Mouse (Mus musculus) olfactory bulb, adult 2 months (tissue): ENCODE results near the gene Snip1.

Experiments
- CTCF ChIP-seq: fragments of 200-500 bp; IDR thresholded peaks from 2 replicates; pipeline ENCODE4 v1.5.1; 2012; ENCODE audit warnings: low read depth, mild to moderate bottlenecking, low read length, moderate library complexity; ENCODE audit not compliant: insufficient read depth
- POLR2A ChIP-seq: fragments of 200-500 bp; IDR thresholded peaks from 2 replicates; pipeline ENCODE4 v1.6.1; 2012; ENCODE audit warnings: mild to moderate bottlenecking, low read depth, low read length, moderate library complexity; ENCODE audit not compliant: insufficient read depth

DNA sequence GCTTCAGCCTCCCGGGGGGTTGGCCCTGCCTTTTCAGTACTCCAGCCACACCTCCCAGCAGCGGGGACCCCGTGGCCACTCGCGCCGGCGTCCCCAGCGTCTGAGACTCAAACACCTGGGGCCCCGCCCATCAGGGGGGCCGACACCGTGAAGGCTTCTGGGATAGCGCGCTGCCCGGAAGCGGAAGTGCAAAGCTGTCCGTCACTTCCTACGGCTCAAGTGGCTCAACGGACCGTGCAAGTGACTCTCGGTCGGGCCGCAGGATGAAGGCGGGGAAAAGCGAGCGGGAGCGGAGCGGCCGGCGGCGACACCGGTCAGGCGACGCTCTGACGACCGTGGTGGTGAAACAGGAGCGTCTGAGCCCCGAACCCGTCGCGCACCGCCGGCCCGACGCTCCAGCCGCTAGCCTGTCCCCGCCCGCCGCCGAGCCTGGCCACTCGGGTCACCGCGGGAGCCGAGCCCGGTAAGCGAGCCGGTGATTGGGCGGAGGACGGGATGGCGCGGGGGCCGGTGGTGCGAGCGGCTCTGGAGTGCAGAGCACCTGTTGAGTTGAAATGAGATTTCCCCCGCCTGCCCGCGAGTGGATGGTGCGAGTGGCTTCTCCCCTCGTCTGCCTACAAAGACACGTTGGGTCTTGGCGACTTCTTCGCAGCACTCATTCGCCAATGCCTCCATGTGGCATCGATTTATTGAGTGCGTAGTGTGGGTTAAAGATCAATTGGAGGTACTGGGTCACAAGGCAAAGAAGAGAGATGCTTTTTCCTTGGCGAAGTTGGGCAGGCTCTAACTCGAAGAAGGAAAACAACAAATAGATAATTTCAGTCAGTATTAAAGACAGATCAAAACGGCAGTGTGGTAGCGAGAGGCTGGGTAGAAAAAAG, at the start of gene Snip1:
- TF ChIP-seq POLR2A (peak; percentile 80), CTCF (no peak)
